Mouse (Mus musculus) embryo, embryonic 9.5 days (tissue): ENCODE measurements around the gene Zfp488.

ENCODE experiments used
- DNase-seq: peaks from one replicate; pipeline ENCODE4 v3.0.0-alpha.2; 2017; ENCODE audit errors: extremely low spot score

Gene Zfp488

DNA sequence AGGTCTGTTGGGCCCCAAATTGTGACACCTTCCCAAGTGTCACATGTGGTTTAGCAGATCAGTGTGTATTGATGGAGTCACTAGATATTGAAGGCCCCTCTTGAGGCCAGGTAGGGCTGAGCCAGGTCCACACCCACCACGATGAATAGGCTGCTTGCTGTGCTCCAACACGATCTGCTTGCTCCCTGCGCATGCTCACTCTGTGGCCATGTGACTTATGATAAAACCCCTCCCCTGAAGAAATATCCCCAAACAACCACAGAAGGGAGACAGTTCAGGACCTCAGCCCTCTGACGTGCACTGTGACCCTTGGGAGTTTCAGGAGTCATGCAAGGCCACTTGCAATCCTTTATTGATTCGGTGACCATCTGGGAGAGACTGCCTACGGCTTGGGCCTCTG is 32.4 kb downstream of the Zfp488 start:
- no peak for DNase-seq

DNA sequence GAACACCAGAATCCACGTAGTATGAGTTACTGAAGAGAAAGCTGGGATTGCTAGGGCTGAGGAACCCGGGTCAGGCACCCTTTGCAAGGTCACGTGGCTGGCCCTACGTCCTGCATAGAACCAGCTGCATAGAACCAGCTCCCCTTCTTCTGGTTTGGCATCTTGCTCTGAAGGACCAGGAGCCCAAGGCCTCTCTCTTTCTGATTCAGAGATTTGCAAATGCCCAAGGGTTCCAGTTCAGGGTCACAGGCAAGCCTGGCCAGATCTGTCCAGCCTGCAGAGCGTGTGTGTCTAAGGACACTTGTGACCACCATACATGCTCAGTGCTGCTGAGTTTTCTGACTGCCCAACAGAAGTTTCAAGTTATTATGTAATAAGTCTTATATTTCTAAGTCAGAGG is 36.3 kb downstream of the Zfp488 start:
- no peak for DNase-seq

DNA sequence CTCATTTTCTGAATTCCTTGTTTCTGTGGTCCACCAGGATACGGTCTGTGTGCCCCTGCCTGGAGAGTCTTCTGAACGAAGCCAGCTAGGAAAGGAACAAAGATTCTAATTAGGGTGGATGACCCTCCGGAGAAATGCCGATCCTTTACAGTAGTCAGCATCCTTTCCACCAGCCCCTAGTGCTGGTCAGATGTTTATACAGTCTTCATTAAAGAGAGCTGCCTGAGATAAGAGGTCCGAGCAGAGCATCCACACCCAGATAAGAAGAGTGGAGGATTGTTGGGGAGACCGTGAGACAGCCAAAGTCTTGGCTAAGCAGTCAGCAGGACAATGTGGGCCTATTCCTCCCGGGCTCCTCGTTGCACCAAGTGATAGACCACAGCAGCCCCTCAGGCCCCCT is 37.8 kb downstream of the Zfp488 start, which contains the start of gene Gdf2:
Gdf2 (plus strand) TSS at position 301 of the 400 bp plus-strand sequence.
- DNase-seq = no peak

DNA sequence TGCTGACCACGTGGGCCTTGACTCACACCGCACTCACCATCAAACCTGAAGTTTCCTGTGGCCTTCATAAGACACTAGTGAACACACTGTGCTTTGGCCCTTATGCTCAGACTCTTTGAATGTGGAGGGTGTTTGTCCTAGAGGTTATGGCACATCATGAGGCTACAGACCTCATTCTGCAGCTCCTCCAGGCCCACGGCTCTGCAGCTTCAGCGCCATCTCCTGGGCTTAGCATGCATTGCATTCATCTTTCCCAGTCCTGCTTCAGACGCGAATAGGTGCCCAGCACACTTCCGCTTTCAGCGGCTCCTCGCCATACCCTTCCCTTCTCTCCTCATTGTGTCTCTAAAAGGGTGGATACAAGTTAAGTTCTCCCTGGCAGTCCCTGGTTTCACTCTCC is 39.4 kb downstream of the Zfp488 start:
- peak; percentile 80 for DNase-seq

DNA sequence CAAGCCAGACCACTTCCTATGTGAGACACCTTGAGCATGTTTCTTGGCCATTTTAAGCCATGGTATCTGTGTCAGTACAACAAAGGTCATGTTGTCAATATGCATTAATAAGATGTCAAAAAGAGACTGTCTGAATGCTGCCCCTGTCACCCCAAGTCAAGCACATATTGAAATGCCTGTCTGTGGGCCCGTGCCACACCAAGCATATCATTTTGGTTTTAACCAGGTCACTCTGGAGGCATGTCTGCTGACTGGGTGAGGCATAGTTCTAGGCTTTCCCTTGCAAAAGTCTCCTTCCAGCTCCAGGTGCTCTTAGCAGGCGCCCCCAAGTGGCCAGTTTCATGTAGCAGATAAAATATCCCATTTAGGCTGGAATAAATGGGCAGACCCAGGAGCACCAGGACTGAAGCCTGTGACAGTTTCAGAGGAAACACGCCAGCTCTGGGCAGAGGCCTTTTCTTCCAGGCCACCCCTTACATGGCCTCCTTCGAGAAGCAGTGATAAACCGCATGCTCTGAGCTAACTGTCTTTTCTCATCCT is 44.7 kb downstream of the Zfp488 start:
- DNase-seq = no peak

DNA sequence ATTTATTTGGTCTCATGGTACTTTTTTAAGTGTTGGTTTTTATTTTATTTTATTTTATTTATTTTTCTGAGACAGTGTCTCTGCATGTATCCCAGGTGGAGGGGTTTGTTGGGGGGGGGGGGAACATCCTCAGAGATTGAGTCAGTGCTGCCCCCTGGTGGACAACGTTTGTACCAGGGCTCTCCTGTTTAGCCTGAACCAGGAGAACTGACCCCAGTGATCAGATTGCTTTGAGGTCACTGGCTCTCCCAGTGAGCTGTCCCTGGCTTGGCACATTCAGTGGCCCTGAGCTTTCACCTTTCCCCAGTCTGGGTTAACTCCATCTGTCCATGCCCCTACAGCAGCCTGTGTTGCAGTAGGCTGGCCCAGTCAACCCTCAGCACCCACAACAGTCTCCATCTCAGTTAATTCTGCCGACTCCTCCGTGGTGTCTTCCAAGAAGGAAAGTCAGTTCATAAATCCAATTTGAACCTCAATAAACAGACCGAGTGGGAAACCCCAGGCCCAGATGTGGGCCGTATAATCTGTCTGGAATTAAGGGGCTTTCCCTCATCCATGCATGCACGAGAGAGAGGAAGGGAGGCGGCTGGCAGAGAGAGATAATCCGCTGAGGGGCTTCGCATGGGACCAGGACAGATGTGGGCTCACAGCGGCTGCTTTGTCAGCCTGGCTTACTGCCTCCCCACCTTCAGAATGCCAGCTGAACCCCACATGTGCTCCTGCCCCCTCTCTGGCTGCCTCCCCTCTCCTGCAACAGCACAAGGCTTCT is 45.4 kb downstream of the Zfp488 start:
- peak; percentile 56 for DNase-seq

DNA sequence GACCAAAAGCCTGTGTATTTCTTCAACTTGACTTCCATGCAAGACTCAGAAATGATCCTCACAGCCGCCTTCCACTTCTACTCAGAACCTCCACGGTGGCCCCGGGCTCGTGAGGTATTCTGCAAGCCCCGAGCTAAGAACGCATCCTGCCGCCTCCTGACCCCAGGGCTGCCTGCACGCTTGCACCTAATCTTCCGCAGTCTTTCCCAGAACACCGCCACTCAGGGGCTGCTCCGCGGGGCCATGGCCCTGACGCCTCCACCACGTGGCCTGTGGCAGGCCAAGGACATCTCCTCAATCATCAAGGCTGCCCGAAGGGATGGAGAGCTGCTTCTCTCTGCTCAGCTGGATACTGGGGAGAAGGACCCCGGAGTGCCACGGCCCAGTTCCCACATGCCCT is 46.7 kb downstream of the Zfp488 start:
- no peak for DNase-seq

DNA sequence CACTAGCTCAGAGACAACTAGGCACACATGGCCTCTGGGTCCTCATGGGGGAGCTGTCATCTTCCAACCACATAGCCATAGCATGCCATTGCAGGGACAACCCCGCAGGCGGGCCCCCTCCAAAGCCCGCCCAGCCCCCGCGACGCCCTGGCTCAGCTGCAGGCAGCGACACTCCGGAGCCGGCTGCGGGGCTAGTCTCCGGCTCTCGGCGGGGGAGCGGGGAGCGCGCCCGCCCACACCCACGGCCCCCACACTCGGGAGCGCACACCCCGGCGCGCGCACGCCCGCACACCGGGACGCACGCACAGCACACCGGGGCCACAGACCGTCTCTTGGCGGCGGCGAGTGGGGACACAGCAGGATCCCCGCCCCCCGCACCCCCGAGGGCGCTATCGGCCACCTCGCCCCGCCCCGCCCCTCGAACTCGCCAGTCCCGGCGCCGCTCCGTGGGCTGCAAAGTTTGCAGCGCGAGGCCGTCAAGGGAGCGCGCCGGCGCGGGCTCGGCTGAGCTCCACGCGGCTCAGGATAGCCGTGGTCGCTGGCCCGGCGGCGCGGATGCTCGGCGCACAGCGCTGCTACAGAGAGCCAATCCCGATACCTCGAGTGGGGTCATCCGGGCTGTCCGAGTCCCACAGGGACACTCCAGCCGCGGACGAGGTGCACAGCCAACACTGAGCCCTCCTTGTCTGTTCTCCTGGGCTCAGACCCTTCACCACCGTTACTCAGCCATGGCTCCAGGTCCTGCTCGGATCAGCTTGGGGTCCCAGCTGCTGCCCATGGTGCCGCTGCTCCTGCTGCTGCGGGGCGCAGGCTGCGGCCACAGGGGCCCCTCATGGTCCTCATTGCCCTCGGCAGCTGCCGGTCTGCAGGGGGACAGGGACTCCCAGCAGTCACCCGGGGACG is 55.1 kb downstream of the Zfp488 start, which contains the start of gene Gdf10:
Gdf10 (plus strand) TSS at position 420 of the 903 bp plus-strand sequence.
- DNase-seq = peak; percentile 45

DNA sequence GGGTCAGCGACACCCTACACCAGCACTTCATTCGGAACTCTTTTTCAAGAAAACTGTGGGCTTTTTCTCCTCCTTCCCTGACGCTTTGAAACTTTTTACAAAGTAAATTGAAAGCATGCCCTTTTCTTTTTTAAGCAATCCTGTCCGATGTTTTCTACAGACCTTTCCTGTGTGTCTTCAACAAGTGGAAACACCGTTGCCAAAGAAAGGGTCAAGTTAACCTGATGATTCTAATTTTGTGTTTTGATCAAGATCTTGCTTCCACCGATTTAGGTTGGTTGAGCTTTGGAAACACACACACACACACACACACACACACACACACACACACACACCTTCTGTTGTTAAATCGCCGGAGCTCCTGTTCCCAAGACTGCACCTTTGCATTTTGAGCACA is 55.8 kb downstream of the Zfp488 start:
- no peak for DNase-seq

DNA sequence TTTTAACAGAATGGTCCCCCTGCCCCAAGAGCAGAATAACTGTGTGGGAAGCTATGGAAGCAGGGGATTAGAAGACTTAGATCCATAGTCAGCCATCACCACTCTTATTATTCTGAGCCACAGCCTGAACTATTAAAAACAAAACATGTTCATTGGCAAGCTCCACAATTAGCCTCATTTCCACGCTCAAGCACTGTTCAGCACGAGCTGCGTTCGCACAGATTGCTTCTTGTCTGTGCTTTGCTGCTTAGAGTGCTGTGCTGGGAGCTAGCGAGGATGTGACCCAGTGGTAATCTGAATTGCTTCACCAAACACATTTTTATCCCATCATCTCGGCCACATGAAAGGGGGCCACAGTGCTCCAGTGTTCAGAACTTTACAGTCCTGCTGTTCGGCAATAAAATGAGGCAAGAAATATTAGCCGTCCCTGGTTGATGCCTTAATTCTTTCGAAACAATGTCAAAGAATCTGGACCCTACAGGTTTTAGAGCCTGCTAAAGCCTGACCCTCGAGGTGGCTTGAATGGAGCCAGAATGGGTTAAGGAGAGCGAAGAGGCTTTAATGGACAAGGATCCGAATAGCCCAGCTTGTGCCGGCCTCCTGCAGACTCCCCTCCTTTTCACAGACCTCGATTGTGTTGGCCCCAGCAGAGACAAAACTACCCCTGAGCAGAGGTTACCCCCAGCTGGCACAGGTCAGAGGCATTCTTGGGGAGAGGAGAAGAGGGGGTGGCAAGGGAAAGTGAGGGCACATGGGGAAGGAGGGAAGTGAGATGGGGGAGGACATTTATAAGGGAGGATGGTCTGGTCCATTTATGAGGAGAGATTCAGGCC is 57.6 kb downstream of the Zfp488 start:
- DNase-seq = no peak
